26 mouse cellular contexts compared by ENCODE assay signal in genomic region chr13:55448131-55448530, GRCm38 (mm10). TPM values are rescaled to one million over a fixed set of nuclear protein-coding genes. Genes with fewer than 3 reads are reported as not detected.
DNase-seq lines count a peak whose midpoint lies in the region; ATAC-seq and TF ChIP-seq lines count a peak whose summit lies in the region.
"Had no signal": no experiment of that assay in that cellular context is flagged by ENCODE, and none has a peak within 500 bp of the region (broad histone marks: within the 10 kb centered on the region; RNA-seq: fewer than 3 reads in every experiment).

No protein-coding gene starts in this region.

- DNase-seq in forebrain, embryonic 10.5 days (ENCODE audit: extremely low spot score, low spot score), result no peak
- DNase-seq in forebrain, postnatal 0 days, result no peak
- peak; percentile 54 for DNase-seq in midbrain, embryonic 11.5 days (ENCODE audit: low spot score, missing footprints)
- DNase-seq in ES-E14 (ENCODE audit: low read depth, low spot score), result no peak
- DNase-seq in liver, postnatal 0 days, result no peak
- no peak for DNase-seq in cerebellum, postnatal 36 days
- DNase-seq in embryo, embryonic 11 days, result no peak
- DNase-seq: cerebellum, adult 2 months; gastrocnemius, postnatal 10 days; kidney, adult 18-20 months; lung, embryonic 14.5 days had no signal

- TF ChIP-seq CTCF in forebrain, postnatal 0 days (IDR thresholded peaks at IDR 0.05; ENCODE audit: low read depth), result no peak
- TF ChIP-seq CTCF in liver, postnatal 0 days (IDR thresholded peaks at IDR 0.05; ENCODE audit: low read depth), result no peak

- peaks cover 59% of the 10 kb centered on the region for H3K36me3 ChIP-seq in forebrain, embryonic 10.5 days (replicated peaks)
- peaks cover 30% of the 10 kb centered on the region for H3K36me3 ChIP-seq in forebrain, postnatal 0 days (ENCODE audit: insufficient read depth)
- peaks cover 25% of the 10 kb centered on the region for H3K36me3 ChIP-seq in midbrain, embryonic 11.5 days (ENCODE audit: control insufficient read depth, insufficient read depth, low read length)
- H3K36me3 ChIP-seq in midbrain, embryonic 15.5 days (replicated peaks), result peaks cover 28% of the 10 kb centered on the region
- H3K36me3 ChIP-seq in ES-E14 (ENCODE audit: control insufficient read depth, insufficient read depth, low read length, poor library complexity, severe bottlenecking), result peaks cover 39% of the 10 kb centered on the region
- peaks cover 31% of the 10 kb centered on the region for H3K36me3 ChIP-seq in liver, postnatal 0 days (replicated peaks; ENCODE audit: insufficient read depth, low read length)

- 91% methylated on average over 5 of the region's 5 CpGs for WGBS in forebrain, embryonic 10.5 days
- 92% methylated on average over 5 of the region's 5 CpGs for WGBS in forebrain, postnatal 0 days
- 92% methylated on average over 5 of the region's 5 CpGs for WGBS in midbrain, embryonic 11.5 days
- WGBS in midbrain, embryonic 15.5 days, result 94% methylated on average over 5 of the region's 5 CpGs
- WGBS in liver, postnatal 0 days (ENCODE audit: insufficient replicate concordance), result 78% methylated on average over 5 of the region's 5 CpGs

- H3K4me3 ChIP-seq in forebrain, embryonic 10.5 days, result peak overlapping the region; percentile 95; the same call in 1 of the 2 replicates
- H3K4me3 ChIP-seq in forebrain, postnatal 0 days (ENCODE audit: low read depth, low read length), result no peak overlapping the region
- H3K4me3 ChIP-seq in midbrain, embryonic 11.5 days (ENCODE audit: low read depth, low read length), result no peak overlapping the region
- no peak overlapping the region for H3K4me3 ChIP-seq in midbrain, embryonic 15.5 days
- no peak overlapping the region; a peak in 1 of 4 replicates for H3K4me3 ChIP-seq in ES-E14 (ENCODE audit: insufficient read depth in 1 of 2, low read depth in 1 of 2, low read length in 2 of 2, poor library complexity in 1 of 2, severe bottlenecking in 1 of 2)
- H3K4me3 ChIP-seq in liver, postnatal 0 days (ENCODE audit: low read depth, low read length), result no peak overlapping the region
- H3K4me3 ChIP-seq: heart, embryonic 12.5 days; limb, embryonic 13.5 days; midbrain, embryonic 10.5 days; neural tube, embryonic 12.5 days; stomach, embryonic 15.5 days had no signal

- H3K4me1 ChIP-seq in forebrain, embryonic 10.5 days, result peaks cover 46% of the 10 kb centered on the region
- no peaks in the 10 kb centered on the region; the same call in 1 of the 2 replicates for H3K4me1 ChIP-seq in forebrain, postnatal 0 days (ENCODE audit: insufficient read depth)
- peaks cover 18% of the 10 kb centered on the region for H3K4me1 ChIP-seq in midbrain, embryonic 11.5 days (ENCODE audit: control insufficient read depth, insufficient read depth, low read length)
- H3K4me1 ChIP-seq in midbrain, embryonic 15.5 days, result peaks cover 30% of the 10 kb centered on the region
- peaks cover 10 to 49% of the 10 kb centered on the region in 2 experiments for H3K4me1 ChIP-seq in ES-E14 (ENCODE audit: control insufficient read depth in 2 of 2, insufficient read depth in 2 of 2, low read length in 2 of 2, poor library complexity in 1 of 2)
- peaks cover 58% of the 10 kb centered on the region for H3K4me1 ChIP-seq in liver, postnatal 0 days (ENCODE audit: insufficient read depth)

- no peak for ATAC-seq in forebrain, postnatal 0 days
- ATAC-seq in midbrain, embryonic 11.5 days (ENCODE audit: low FRiP score), result no peak
- no peak for ATAC-seq in midbrain, embryonic 15.5 days (replicated peaks)
- no peak for ATAC-seq in liver, postnatal 0 days

- no peak for TF ChIP-seq EP300 in liver, postnatal 0 days (IDR thresholded peaks at IDR 0.05; ENCODE audit: low read depth)

- no peaks in the 10 kb centered on the region for H3K9me3 ChIP-seq in forebrain, embryonic 10.5 days
- no peaks in the 10 kb centered on the region for H3K9me3 ChIP-seq in forebrain, postnatal 0 days (ENCODE audit: low read length)
- no peaks in the 10 kb centered on the region for H3K9me3 ChIP-seq in midbrain, embryonic 11.5 days (ENCODE audit: control insufficient read depth, low read length)
- no peaks in the 10 kb centered on the region for H3K9me3 ChIP-seq in midbrain, embryonic 15.5 days
- no peaks in the 10 kb centered on the region for H3K9me3 ChIP-seq in ES-E14 (ENCODE audit: control insufficient read depth, insufficient read depth, low read depth, low read length)
- H3K9me3 ChIP-seq in liver, postnatal 0 days (ENCODE audit: low read length), result no peaks in the 10 kb centered on the region
- H3K9me3 ChIP-seq: G1E; heart, embryonic 12.5 days; limb, embryonic 13.5 days; midbrain, embryonic 10.5 days; neural tube, embryonic 12.5 days; stomach, embryonic 15.5 days had no signal

- H3K27ac ChIP-seq in forebrain, embryonic 10.5 days, result no peak overlapping the region
- no peak overlapping the region for H3K27ac ChIP-seq in forebrain, postnatal 0 days (ENCODE audit: low read depth, low read length)
- H3K27ac ChIP-seq in midbrain, embryonic 11.5 days (ENCODE audit: low read depth, low read length), result no peak overlapping the region
- no peak overlapping the region for H3K27ac ChIP-seq in midbrain, embryonic 15.5 days
- no peak overlapping the region for H3K27ac ChIP-seq in ES-E14 (ENCODE audit: insufficient read depth, low read depth, low read length, poor library complexity, severe bottlenecking)
- peak overlapping the region; percentile 50; the same call in 1 of the 2 replicates for H3K27ac ChIP-seq in liver, postnatal 0 days (ENCODE audit: low read depth)
- H3K27ac ChIP-seq: kidney, postnatal 0 days; limb, embryonic 13.5 days; midbrain, embryonic 10.5 days; neural tube, embryonic 12.5 days; stomach, embryonic 15.5 days had no signal

- in situ Hi-C loops in ES-E14 (cut with MboI; ENCODE audit: low sequenced_read_pairs in 2 of 2, unreplicated experiment in 2 of 2), result no loop called here

- H3K27me3 ChIP-seq in forebrain, embryonic 10.5 days (ENCODE audit: poor library complexity, severe bottlenecking), result no peaks in the 10 kb centered on the region
- no peaks in the 10 kb centered on the region for H3K27me3 ChIP-seq in forebrain, postnatal 0 days (ENCODE audit: insufficient read depth, low read length)
- no peaks in the 10 kb centered on the region for H3K27me3 ChIP-seq in midbrain, embryonic 11.5 days (ENCODE audit: control insufficient read depth, insufficient read depth, low read length)
- no peaks in the 10 kb centered on the region for H3K27me3 ChIP-seq in midbrain, embryonic 15.5 days (replicated peaks)
- no peaks in the 10 kb centered on the region for H3K27me3 ChIP-seq in liver, postnatal 0 days (ENCODE audit: insufficient read depth, low read length)
- H3K27me3 ChIP-seq: heart, embryonic 12.5 days; limb, embryonic 13.5 days; neural tube, embryonic 12.5 days; stomach, embryonic 15.5 days had no signal

- no peak overlapping the region for H3K9ac ChIP-seq in forebrain, postnatal 0 days
- H3K9ac ChIP-seq in midbrain, embryonic 11.5 days (ENCODE audit: low read length), result no peak overlapping the region
- no peak overlapping the region for H3K9ac ChIP-seq in midbrain, embryonic 15.5 days
- peak overlapping the region; percentile 7; the same call in 1 of the 2 replicates for H3K9ac ChIP-seq in ES-E14 (ENCODE audit: insufficient read depth, low read depth, low read length, poor library complexity, severe bottlenecking)
- no peak overlapping the region for H3K9ac ChIP-seq in liver, postnatal 0 days (replicated peaks)
- H3K9ac ChIP-seq: heart, embryonic 12.5 days; neural tube, embryonic 12.5 days; stomach, embryonic 15.5 days had no signal

- H3K4me2 ChIP-seq in forebrain, postnatal 0 days (ENCODE audit: low read depth), result no peak overlapping the region
- H3K4me2 ChIP-seq in midbrain, embryonic 11.5 days, result no peak overlapping the region
- H3K4me2 ChIP-seq in midbrain, embryonic 15.5 days, result no peak overlapping the region
- H3K4me2 ChIP-seq in liver, postnatal 0 days (ENCODE audit: low read depth, low read length), result peak overlapping the region; percentile 48
- H3K4me2 ChIP-seq: lung, embryonic 14.5 days; neural tube, embryonic 12.5 days; stomach, embryonic 15.5 days had no signal

RNA-seq across cellular contexts. Expression of gene Grk6, which starts 3.3 kb away (rescaled TPM):
- 44.8 and 51.1 TPM in 2 replicates for polyA plus RNA-seq in forebrain, embryonic 10.5 days (2016; fragmentation: Nextera tagmentation; extraction: Ambion mirVana)
- 79.5 and 88.2 TPM in 2 replicates for total RNA-seq in forebrain, postnatal 0 days (2014; rRNA removed)
- polyA plus RNA-seq in forebrain, postnatal 0 days (2015; fragmentation: Nextera tagmentation; extraction: Ambion mirVana), result 38.5 and 40.8 TPM in 2 replicates
- 42.0 and 52.3 TPM in 2 replicates for polyA plus RNA-seq in midbrain, embryonic 11.5 days (2014; fragmentation: Nextera tagmentation; extraction: Ambion mirVana)
- polyA plus RNA-seq in midbrain, embryonic 15.5 days (2015; fragmentation: Nextera tagmentation; extraction: Ambion mirVana), result 40.8 and 41.4 TPM in 2 replicates
- total RNA-seq in ES-E14 (2012; rRNA removed), result 74.7 and 132 TPM in 2 replicates
- polyA plus RNA-seq in liver, postnatal 0 days (2015; fragmentation: Nextera tagmentation; extraction: Ambion mirVana), result 15.9 and 16.7 TPM in 2 replicates

RNA-seq across cellular contexts. Expression of gene Prr7, which starts 15.9 kb away (rescaled TPM):
- polyA plus RNA-seq in forebrain, embryonic 10.5 days (2016; fragmentation: Nextera tagmentation; extraction: Ambion mirVana), result 0.75 and 0.88 TPM in 2 replicates
- total RNA-seq in forebrain, postnatal 0 days (2014; rRNA removed), result 108 and 118 TPM in 2 replicates
- 7.8 and 8.7 TPM in 2 replicates for polyA plus RNA-seq in forebrain, postnatal 0 days (2015; fragmentation: Nextera tagmentation; extraction: Ambion mirVana)
- polyA plus RNA-seq in midbrain, embryonic 11.5 days (2014; fragmentation: Nextera tagmentation; extraction: Ambion mirVana), result 2.8 and 3.0 TPM in 2 replicates
- 5.5 and 5.7 TPM in 2 replicates for polyA plus RNA-seq in midbrain, embryonic 15.5 days (2015; fragmentation: Nextera tagmentation; extraction: Ambion mirVana)
- total RNA-seq in ES-E14 (2012; rRNA removed), result 2.5 and 5.8 TPM in 2 replicates
- not detected in 2 replicates for polyA plus RNA-seq in liver, postnatal 0 days (2015; fragmentation: Nextera tagmentation; extraction: Ambion mirVana)
- total RNA-seq: monocyte, adult 5-6 weeks had no signal

RNA-seq across cellular contexts. Expression of gene F12, which starts 21.5 kb away (rescaled TPM):
- not detected in 2 replicates for polyA plus RNA-seq in forebrain, embryonic 10.5 days (2016; fragmentation: Nextera tagmentation; extraction: Ambion mirVana)
- total RNA-seq in forebrain, postnatal 0 days (2014; rRNA removed), result 0.15 TPM in 1 of 2 replicates, not detected in the other
- 0.45 and 0.51 TPM in 2 replicates for polyA plus RNA-seq in forebrain, postnatal 0 days (2015; fragmentation: Nextera tagmentation; extraction: Ambion mirVana)
- 0.14 TPM in 1 of 2 replicates, not detected in the other for polyA plus RNA-seq in midbrain, embryonic 11.5 days (2014; fragmentation: Nextera tagmentation; extraction: Ambion mirVana)
- 0.09 and 0.14 TPM in 2 replicates for polyA plus RNA-seq in midbrain, embryonic 15.5 days (2015; fragmentation: Nextera tagmentation; extraction: Ambion mirVana)
- total RNA-seq in ES-E14 (2012; rRNA removed), result not detected in 2 replicates
- 403 and 418 TPM in 2 replicates for polyA plus RNA-seq in liver, postnatal 0 days (2015; fragmentation: Nextera tagmentation; extraction: Ambion mirVana)
- total RNA-seq: heart, postnatal 25 days had no signal
- polyA plus RNA-seq: embryonic facial prominence, embryonic 11.5 days; G1E; lung, embryonic 14.5 days; midbrain, embryonic 10.5 days; neural tube, embryonic 12.5 days had no signal

RNA-seq across cellular contexts. Expression of gene Pfn3, which starts 33.1 kb away (rescaled TPM):
- polyA plus RNA-seq in forebrain, embryonic 10.5 days (2016; fragmentation: Nextera tagmentation; extraction: Ambion mirVana), result not detected in 2 replicates
- total RNA-seq in forebrain, postnatal 0 days (2014; rRNA removed), result not detected in 2 replicates
- polyA plus RNA-seq in forebrain, postnatal 0 days (2015; fragmentation: Nextera tagmentation; extraction: Ambion mirVana), result 0.93 and 1.5 TPM in 2 replicates
- polyA plus RNA-seq in midbrain, embryonic 11.5 days (2014; fragmentation: Nextera tagmentation; extraction: Ambion mirVana), result not detected in 2 replicates
- 0.43 and 0.45 TPM in 2 replicates for polyA plus RNA-seq in midbrain, embryonic 15.5 days (2015; fragmentation: Nextera tagmentation; extraction: Ambion mirVana)
- not detected in 2 replicates for total RNA-seq in ES-E14 (2012; rRNA removed)
- polyA plus RNA-seq in liver, postnatal 0 days (2015; fragmentation: Nextera tagmentation; extraction: Ambion mirVana), result not detected in 2 replicates
- total RNA-seq: adrenal gland, postnatal 14 days; G1E; gastrocnemius, postnatal 10 days; heart, postnatal 25 days; layer of hippocampus, postnatal 14 days; monocyte, adult 5-6 weeks had no signal
- polyA plus RNA-seq: cerebellum, adult 2 months; embryonic facial prominence, embryonic 11.5 days; erythroblast, embryonic 14.5 days; G1E; heart, embryonic 12.5 days; kidney, postnatal 0 days; lung, embryonic 14.5 days; midbrain, embryonic 10.5 days; neural tube, embryonic 12.5 days; stomach, embryonic 15.5 days; thymus, postnatal 0 days had no signal

RNA-seq across cellular contexts. Expression of gene Dbn1, which starts 39.8 kb away (rescaled TPM):
- polyA plus RNA-seq in forebrain, embryonic 10.5 days (2016; fragmentation: Nextera tagmentation; extraction: Ambion mirVana), result 346 and 355 TPM in 2 replicates
- 545 and 619 TPM in 2 replicates for total RNA-seq in forebrain, postnatal 0 days (2014; rRNA removed)
- polyA plus RNA-seq in forebrain, postnatal 0 days (2015; fragmentation: Nextera tagmentation; extraction: Ambion mirVana), result 603 and 619 TPM in 2 replicates
- 292 and 294 TPM in 2 replicates for polyA plus RNA-seq in midbrain, embryonic 11.5 days (2014; fragmentation: Nextera tagmentation; extraction: Ambion mirVana)
- 622 and 645 TPM in 2 replicates for polyA plus RNA-seq in midbrain, embryonic 15.5 days (2015; fragmentation: Nextera tagmentation; extraction: Ambion mirVana)
- total RNA-seq in ES-E14 (2012; rRNA removed), result 77.0 and 83.8 TPM in 2 replicates
- 4.1 and 4.2 TPM in 2 replicates for polyA plus RNA-seq in liver, postnatal 0 days (2015; fragmentation: Nextera tagmentation; extraction: Ambion mirVana)
- total RNA-seq: monocyte, adult 5-6 weeks had no signal

Comparison
In these comparisons a context has a peak if more than half of its experiments do, and no peak if none do; other contexts are left out.
1. RNA of gene F12, which starts 21.5 kb away (polyA plus RNA-seq): 403 to 418 TPM in liver, postnatal 0 days; 0.45 to 0.51 TPM in forebrain, postnatal 0 days, 0.09 to 0.14 TPM in midbrain, embryonic 15.5 days, not detected in forebrain, embryonic 10.5 days and 0.14 TPM in midbrain, embryonic 11.5 days; every median in the first group is over 100 times any median in the second.